Mouse (Mus musculus): ENCODE data around the gene Zbtb8b. TPM values are rescaled to one million over a fixed set of nuclear protein-coding genes. Genes with fewer than 3 reads are reported as not detected.
"Not testable (repeated sequence)": the region's sequence is repeated elsewhere in the genome, so short reads cannot be mapped to it uniquely, and the experiment has no call there.

The Zbtb8b gene
- not detected for total RNA-seq (2021)
- long read RNA-seq, experiment 1 = 0 reads
- long read RNA-seq, experiment 2 = 0 reads

- intact Hi-C loops (cut with DNase I) = no loop called here
- DNase-seq = no peak
Observed at GRCm38 (mm10) chr4:129440340-129441063, at the start of gene Zbtb8b. Gene Zbtb8b, minus strand, starts transcription at chr4:129440853.

- intact Hi-C loops (cut with DNase I) = no loop called here
- no peak for DNase-seq
Observed at GRCm38 (mm10) chr4:129481090-129481489, 40.4 kb upstream of the Zbtb8b start.

- no peak for DNase-seq
- intact Hi-C loops (cut with DNase I) = no loop called here
Observed at GRCm38 (mm10) chr4:129479863-129480262, 39.2 kb upstream of the Zbtb8b start.

- intact Hi-C loops (cut with DNase I) = no loop called here
- no peak for DNase-seq
Observed at GRCm38 (mm10) chr4:129476047-129476446, 35.4 kb upstream of the Zbtb8b start.

- DNase-seq = no peak
- intact Hi-C loops (cut with DNase I) = no loop called here
Observed at GRCm38 (mm10) chr4:129464286-129464815, 23.7 kb upstream of the Zbtb8b start.

GRCm38 (mm10) chr4:129463097-129464059, 22.7 kb upstream of the Zbtb8b start:
- intact Hi-C loops (cut with DNase I) = no loop called here
- no peak for DNase-seq

- intact Hi-C loops (cut with DNase I) = no loop called here
- DNase-seq = no peak
Observed at GRCm38 (mm10) chr4:129462118-129462517, 21.5 kb upstream of the Zbtb8b start.

- DNase-seq = peak; percentile 99 to 100
- intact Hi-C loops (cut with DNase I) = no loop called here
Observed at GRCm38 (mm10) chr4:129461183-129461960, 20.7 kb upstream of the Zbtb8b start, which contains the start of gene Bsdc1. Gene Bsdc1, plus strand, starts transcription at chr4:129461581.

- DNase-seq = no peak
- intact Hi-C loops (cut with DNase I) = no loop called here
Observed at GRCm38 (mm10) chr4:129460827-129461182, 20.2 kb upstream of the Zbtb8b start.

- intact Hi-C loops (cut with DNase I) = loop anchor here (10.0 kb wide), 2 partner anchors 255 to 325 kb away; partner anchors contain the start of gene Fndc5
- no peak for DNase-seq
Observed at GRCm38 (mm10) chr4:129459726-129460125, 19.1 kb upstream of the Zbtb8b start.

- intact Hi-C loops (cut with DNase I) = loop anchor here (10.0 kb wide), 2 partner anchors 253 to 323 kb away; partner anchors contain the start of gene Fndc5
- DNase-seq = not testable (repeated sequence)
Observed at GRCm38 (mm10) chr4:129457311-129457710, 16.7 kb upstream of the Zbtb8b start.

- intact Hi-C loops (cut with DNase I) = loop anchor here (10.0 kb wide), 2 partner anchors 251 to 321 kb away; partner anchors contain the start of gene Fndc5
- DNase-seq = no peak
Observed at GRCm38 (mm10) chr4:129456126-129456525, 15.5 kb upstream of the Zbtb8b start.

- peak; percentile 34 to 44 for DNase-seq
- intact Hi-C loops (cut with DNase I) = loop anchor here (1.0 to 10.0 kb wide), 3 partner anchors 105 to 320 kb away; partner anchors contain the start of gene Fndc5
Observed at GRCm38 (mm10) chr4:129455265-129455664, 14.6 kb upstream of the Zbtb8b start.

- intact Hi-C loops (cut with DNase I) = loop anchor here (10.0 kb wide), 2 partner anchors 247 to 317 kb away; partner anchors contain the start of gene Fndc5
- no peak for DNase-seq
Observed at GRCm38 (mm10) chr4:129451471-129452169, 11.0 kb upstream of the Zbtb8b start.

- intact Hi-C loops (cut with DNase I) = loop anchor here (10.0 kb wide), 2 partner anchors 246 to 316 kb away; partner anchors contain the start of gene Fndc5
- DNase-seq = no peak
Observed at GRCm38 (mm10) chr4:129450851-129451250, 10.2 kb upstream of the Zbtb8b start.

GRCm38 (mm10) chr4:129448713-129449112, 8.1 kb upstream of the Zbtb8b start:
- intact Hi-C loops (cut with DNase I) = no loop called here

GRCm38 (mm10) chr4:129447778-129448563, 7.3 kb upstream of the Zbtb8b start:
- intact Hi-C loops (cut with DNase I) = no loop called here
- no peak for DNase-seq

More at GRCm38 (mm10) chr4:129448713-129449112, 8.1 kb upstream of the Zbtb8b start:
- DNase-seq = no peak

GRCm38 (mm10) chr4:129447360-129447759, 6.7 kb upstream of the Zbtb8b start:
- intact Hi-C loops (cut with DNase I) = no loop called here
- no peak for DNase-seq
